Mouse (Mus musculus): Measurements from ENCODE around the gene Nup62. TPM values are rescaled to one million over a fixed set of nuclear protein-coding genes. Genes with fewer than 3 reads are reported as not detected.

Nup62 gene
- total and polyA plus RNA-seq, 3 experiments: 94.9 to 157 (median 96.5) TPM

DNA sequence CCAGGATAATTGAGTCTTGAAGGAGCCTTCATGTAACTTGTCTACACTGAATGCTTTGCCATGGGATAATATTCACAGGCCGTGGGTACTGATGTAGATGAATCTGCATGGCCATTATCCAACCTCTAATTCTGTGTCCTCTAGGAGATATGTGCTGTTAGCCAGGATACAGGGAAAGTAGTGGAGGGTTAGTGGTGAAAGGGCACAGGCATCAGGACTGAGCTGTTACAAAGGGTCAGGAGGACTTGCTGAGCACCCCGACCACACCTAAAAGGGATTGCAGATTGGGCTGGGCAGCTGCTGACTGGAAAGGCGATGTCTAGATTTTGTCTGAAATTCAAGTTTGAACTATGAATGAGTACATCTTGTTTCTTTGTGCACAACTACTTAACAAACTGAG lies 4.6 kb downstream of the Nup62 start:
- no peak for ATAC-seq (ENCODE audit: extremely low read depth, insufficient number of reproducible peaks, low FRiP score, poor library complexity, severe bottlenecking)

DNA sequence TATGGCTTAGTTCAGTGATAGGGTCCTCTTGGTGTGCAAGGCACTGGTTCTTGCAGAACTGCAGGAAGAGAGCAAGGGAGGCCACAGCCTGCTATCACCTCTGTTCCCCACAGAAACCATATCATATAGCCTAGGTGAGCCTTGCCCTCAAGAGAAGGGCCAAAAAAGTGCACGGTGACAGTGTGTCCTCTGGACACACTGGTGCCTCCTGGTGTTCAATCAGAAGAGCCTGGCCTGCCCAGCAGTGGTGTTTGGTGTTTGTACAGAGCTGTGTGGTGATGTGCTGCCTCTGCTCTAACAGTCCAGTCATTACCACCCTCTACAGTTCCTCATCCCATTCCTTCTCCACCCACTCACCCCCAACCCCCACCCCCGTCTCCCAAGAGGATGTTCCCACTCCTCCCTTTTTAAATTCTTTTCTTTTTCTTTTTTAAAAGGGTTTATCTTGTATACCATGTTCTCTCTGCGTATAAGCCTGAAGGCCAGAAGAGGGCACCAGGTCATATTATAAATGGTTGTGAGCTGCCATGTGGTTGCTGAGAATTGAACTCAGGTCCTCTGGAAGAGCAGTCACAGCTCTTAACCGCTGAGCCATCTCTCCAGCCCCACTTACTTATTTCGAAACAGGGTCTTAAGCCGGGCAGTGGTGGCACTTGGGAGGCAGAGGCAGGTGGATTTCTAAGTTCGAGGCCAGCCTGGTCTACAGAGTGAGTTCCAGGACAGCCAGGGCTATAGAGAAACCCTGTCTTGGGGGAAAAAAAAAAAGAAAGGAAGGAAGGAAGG lies 6.0 kb downstream of the Nup62 start:
- H3K4me3 ChIP-seq (ENCODE audit: low read depth, low read length): no peak overlapping the region
- H3K4me1 ChIP-seq (ENCODE audit: insufficient read depth, low read depth, low read length): peaks cover 89% of the 10 kb centered on the region
- H3K27me3 ChIP-seq (ENCODE audit: insufficient read depth, low read length): no peaks in the 10 kb centered on the region
- ATAC-seq (ENCODE audit: extremely low read depth, insufficient number of reproducible peaks, low FRiP score, poor library complexity, severe bottlenecking): no peak
- H3K36me3 ChIP-seq (replicated peaks): peaks cover 97% of the 10 kb centered on the region
- DNase-seq (ENCODE audit: low spot score): no peak
- TF ChIP-seq TAL1 (conservative IDR thresholded peaks at IDR 0.05; ENCODE audit: low read depth, low read length): no peak
- TF ChIP-seq GATA2 (IDR thresholded peaks at IDR 0.05; ENCODE audit: borderline replicate concordance, low read depth, low read length): no peak
- TF ChIP-seq CTCF (IDR thresholded peaks at IDR 0.05; ENCODE audit: low read depth, low read length): no peak
- no peak for TF ChIP-seq GATA1 (IDR thresholded peaks at IDR 0.05; ENCODE audit: borderline replicate concordance, low read length)
- no peak for TF ChIP-seq POLR2AphosphoS5 (IDR thresholded peaks at IDR 0.05; ENCODE audit: insufficient replicate concordance, low read depth, low read length)
- H3K9me3 ChIP-seq (replicated peaks): no peaks in the 10 kb centered on the region

More for the DNA sequence above, 4.6 kb downstream of the Nup62 start:
- Histone ChIP-seq H3K4me1 (ENCODE audit: insufficient read depth, low read depth, low read length) (peaks cover 76% of the 10 kb centered on the region), H3K9me3 (replicated peaks) (no peaks in the 10 kb centered on the region), H3K36me3 (replicated peaks) (peaks cover 85% of the 10 kb centered on the region), H3K27me3 (ENCODE audit: insufficient read depth, low read length) (no peaks in the 10 kb centered on the region), H3K4me3 (ENCODE audit: low read depth, low read length) (no peak overlapping the region; the same call in 1 of the 2 replicates)
- TF ChIP-seq TAL1 (conservative IDR thresholded peaks at IDR 0.05; ENCODE audit: low read depth, low read length) (no peak), GATA1 (IDR thresholded peaks at IDR 0.05; ENCODE audit: borderline replicate concordance, low read length) (no peak), CTCF (IDR thresholded peaks at IDR 0.05; ENCODE audit: low read depth, low read length) (no peak), POLR2AphosphoS5 (IDR thresholded peaks at IDR 0.05; ENCODE audit: insufficient replicate concordance, low read depth, low read length) (no peak), GATA2 (IDR thresholded peaks at IDR 0.05; ENCODE audit: borderline replicate concordance, low read depth, low read length) (no peak)
- DNase-seq (ENCODE audit: low spot score): no peak

DNA sequence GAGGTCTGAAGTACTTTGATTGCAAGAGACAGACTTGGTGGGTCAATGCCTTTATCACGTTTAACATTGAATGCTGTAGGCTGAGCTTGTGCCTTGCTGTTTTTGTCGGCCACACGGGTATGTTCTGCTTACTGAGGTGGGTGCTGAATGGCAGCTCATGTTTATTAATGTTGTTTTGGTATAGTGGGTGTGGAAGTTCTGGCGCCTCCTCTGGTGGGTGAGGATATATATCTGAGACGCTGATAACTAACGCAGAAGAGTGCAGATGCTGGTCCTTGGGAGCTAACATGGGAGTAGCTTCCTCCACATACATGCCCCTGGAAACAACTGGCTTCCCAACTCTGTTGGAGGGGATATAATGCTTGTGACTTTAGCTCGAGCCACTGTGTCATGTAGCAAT lies 7.5 kb downstream of the Nup62 start:
- Histone ChIP-seq H3K36me3 (replicated peaks) (peaks cover 97% of the 10 kb centered on the region), H3K4me1 (ENCODE audit: insufficient read depth, low read depth, low read length) (peaks cover 91% of the 10 kb centered on the region)
- no peak for ATAC-seq (ENCODE audit: extremely low read depth, insufficient number of reproducible peaks, low FRiP score, poor library complexity, severe bottlenecking)

DNA sequence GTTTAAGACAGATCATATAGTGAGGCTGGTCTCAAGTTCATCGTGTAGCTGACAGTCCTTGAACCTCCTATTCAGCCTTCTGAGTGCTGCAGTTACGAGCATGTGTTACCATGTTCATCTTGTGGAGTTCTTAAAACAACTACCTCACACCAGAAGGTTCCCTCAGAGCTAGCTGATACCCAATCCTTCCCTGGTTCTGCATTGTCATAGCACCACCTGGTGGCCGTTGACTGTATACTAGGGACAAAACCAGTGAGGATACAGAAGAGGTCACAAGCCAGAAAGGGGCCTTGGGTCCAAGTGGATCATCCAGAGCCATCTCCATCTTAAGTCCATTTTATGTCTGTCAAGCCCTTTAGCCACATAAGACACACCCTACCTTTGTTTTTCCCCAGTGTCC lies 9.0 kb downstream of the Nup62 start:
- Histone ChIP-seq H3K4me3 (ENCODE audit: low read depth, low read length) (no peak overlapping the region), H3K27me3 (ENCODE audit: insufficient read depth, low read length) (no peaks in the 10 kb centered on the region), H3K36me3 (replicated peaks) (peaks cover 97% of the 10 kb centered on the region), H3K4me1 (ENCODE audit: insufficient read depth, low read depth, low read length) (peaks cover 91% of the 10 kb centered on the region), H3K9me3 (replicated peaks) (no peaks in the 10 kb centered on the region)
- peak; percentile 46 for DNase-seq (ENCODE audit: low spot score)
- peak; percentile 66; the same call in 1 of the 2 replicates for TF ChIP-seq CTCF (IDR thresholded peaks at IDR 0.05; ENCODE audit: low read depth, low read length)
- TF ChIP-seq GATA2 (IDR thresholded peaks at IDR 0.05; ENCODE audit: borderline replicate concordance, low read depth, low read length): no peak
- peak; percentile 43; the same call in 1 of the 2 replicates for ATAC-seq (ENCODE audit: extremely low read depth, insufficient number of reproducible peaks, low FRiP score, poor library complexity, severe bottlenecking)

More for the DNA sequence above, 7.5 kb downstream of the Nup62 start:
- no peaks in the 10 kb centered on the region for H3K27me3 ChIP-seq (ENCODE audit: insufficient read depth, low read length)
- TF ChIP-seq CTCF (IDR thresholded peaks at IDR 0.05; ENCODE audit: low read depth, low read length) (no peak), POLR2AphosphoS5 (IDR thresholded peaks at IDR 0.05; ENCODE audit: insufficient replicate concordance, low read depth, low read length) (no peak), TAL1 (conservative IDR thresholded peaks at IDR 0.05; ENCODE audit: low read depth, low read length) (no peak), GATA2 (IDR thresholded peaks at IDR 0.05; ENCODE audit: borderline replicate concordance, low read depth, low read length) (no peak), GATA1 (IDR thresholded peaks at IDR 0.05; ENCODE audit: borderline replicate concordance, low read length) (no peak)
- no peak overlapping the region for H3K4me3 ChIP-seq (ENCODE audit: low read depth, low read length)
- no peaks in the 10 kb centered on the region for H3K9me3 ChIP-seq (replicated peaks)
- no peak for DNase-seq (ENCODE audit: low spot score)

DNA sequence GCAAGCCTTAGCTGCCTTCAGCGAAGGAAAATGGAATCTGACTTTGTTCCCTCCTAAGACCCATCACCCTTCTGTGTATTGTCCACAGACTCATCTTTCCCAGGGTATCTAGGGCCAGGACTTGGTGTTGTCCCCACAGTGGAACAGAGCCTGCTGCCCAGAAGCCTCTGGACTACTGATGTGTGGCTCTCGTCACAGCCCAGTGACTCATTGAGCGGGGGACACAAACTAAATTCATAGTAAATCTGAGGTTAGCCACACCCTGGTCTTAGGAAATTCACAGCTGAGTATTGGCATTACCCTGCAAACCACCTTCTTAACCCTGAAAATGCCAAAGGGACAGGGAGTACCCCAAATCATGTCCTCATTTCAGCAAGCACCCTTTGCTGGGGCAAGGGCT lies 10.9 kb downstream of the Nup62 start:
- Histone ChIP-seq H3K36me3 (replicated peaks) (peaks cover 97% of the 10 kb centered on the region), H3K27me3 (ENCODE audit: insufficient read depth, low read length) (no peaks in the 10 kb centered on the region), H3K4me1 (ENCODE audit: insufficient read depth, low read depth, low read length) (peaks cover 90% of the 10 kb centered on the region), H3K9me3 (replicated peaks) (no peaks in the 10 kb centered on the region), H3K4me3 (ENCODE audit: low read depth, low read length) (no peak overlapping the region)
- TF ChIP-seq GATA1 (IDR thresholded peaks at IDR 0.05; ENCODE audit: borderline replicate concordance, low read length) (no peak), TAL1 (conservative IDR thresholded peaks at IDR 0.05; ENCODE audit: low read depth, low read length) (no peak), CTCF (IDR thresholded peaks at IDR 0.05; ENCODE audit: low read depth, low read length) (no peak), GATA2 (IDR thresholded peaks at IDR 0.05; ENCODE audit: borderline replicate concordance, low read depth, low read length) (no peak), POLR2AphosphoS5 (IDR thresholded peaks at IDR 0.05; ENCODE audit: insufficient replicate concordance, low read depth, low read length) (no peak)
- ATAC-seq (ENCODE audit: extremely low read depth, insufficient number of reproducible peaks, low FRiP score, poor library complexity, severe bottlenecking) (no peak), DNase-seq (ENCODE audit: low spot score) (no peak)

DNA sequence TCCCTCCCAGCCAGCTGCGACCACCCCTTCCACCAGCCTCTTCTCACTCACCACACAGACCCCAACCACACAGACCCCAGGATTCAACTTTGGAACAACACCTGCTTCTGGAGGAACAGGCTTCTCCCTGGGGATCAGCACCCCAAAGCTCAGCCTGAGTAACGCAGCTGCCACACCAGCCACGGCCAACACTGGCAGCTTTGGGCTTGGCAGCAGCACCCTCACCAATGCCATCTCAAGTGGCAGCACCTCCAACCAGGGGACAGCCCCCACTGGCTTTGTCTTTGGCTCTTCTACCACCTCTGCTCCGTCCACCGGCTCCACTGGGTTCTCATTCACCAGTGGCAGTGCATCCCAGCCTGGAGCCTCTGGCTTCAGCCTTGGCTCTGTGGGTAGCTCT lies 12.8 kb downstream of the Nup62 start:
- Histone ChIP-seq H3K27me3 (ENCODE audit: insufficient read depth, low read length) (no peaks in the 10 kb centered on the region), H3K4me3 (ENCODE audit: low read depth, low read length) (peak overlapping the region; percentile 10; the same call in 1 of the 2 replicates), H3K9me3 (replicated peaks) (no peaks in the 10 kb centered on the region), H3K4me1 (ENCODE audit: insufficient read depth, low read depth, low read length) (peaks cover 80% of the 10 kb centered on the region), H3K36me3 (replicated peaks) (peaks cover 94% of the 10 kb centered on the region)
- DNase-seq (ENCODE audit: low spot score): no peak
- ATAC-seq (ENCODE audit: extremely low read depth, insufficient number of reproducible peaks, low FRiP score, poor library complexity, severe bottlenecking): no peak
- TF ChIP-seq TAL1 (conservative IDR thresholded peaks at IDR 0.05; ENCODE audit: low read depth, low read length) (no peak), GATA2 (IDR thresholded peaks at IDR 0.05; ENCODE audit: borderline replicate concordance, low read depth, low read length) (no peak), CTCF (IDR thresholded peaks at IDR 0.05; ENCODE audit: low read depth, low read length) (no peak), POLR2AphosphoS5 (IDR thresholded peaks at IDR 0.05; ENCODE audit: insufficient replicate concordance, low read depth, low read length) (no peak), GATA1 (IDR thresholded peaks at IDR 0.05; ENCODE audit: borderline replicate concordance, low read length) (no peak)
